Mouse (Mus musculus): ENCODE data around the gene AC140267.1. TPM values are rescaled to one million over a fixed set of nuclear protein-coding genes. Genes with fewer than 3 reads are reported as not detected.

AC140267.1 gene
- total and polyA plus RNA-seq, 2 experiments from 2014 or later, result not detected

DNA sequence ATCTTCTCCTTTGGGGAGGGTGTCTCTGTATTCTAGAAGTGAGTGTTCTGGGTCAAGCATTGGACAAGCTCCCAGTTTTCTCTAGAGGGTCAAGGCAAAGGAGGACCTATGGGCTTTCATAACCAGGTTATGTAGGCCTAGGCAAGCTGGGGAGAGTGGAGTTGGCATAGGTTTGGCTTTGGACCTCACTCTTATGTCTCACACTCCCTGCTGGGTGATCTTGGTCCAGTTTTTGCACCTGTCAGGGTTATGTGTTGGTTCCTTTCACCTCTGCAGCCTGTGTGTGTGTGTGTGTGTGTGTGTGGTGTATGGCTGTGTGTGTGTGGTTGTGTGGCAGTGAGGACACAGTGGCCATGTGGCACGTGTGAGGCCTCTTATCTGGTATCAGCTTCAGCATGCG lies 43.4 kb downstream of the AC140267.1 start:
- TF ChIP-seq CTCF (IDR thresholded peaks at IDR 0.05; ENCODE audit: low read depth), result no peak
- TF ChIP-seq EP300 (IDR thresholded peaks at IDR 0.05; ENCODE audit: low read depth), result no peak
- peaks cover 23% of the 10 kb centered on the region; the same call in 1 of the 2 replicates for H3K27me3 ChIP-seq (ENCODE audit: control insufficient read depth, insufficient read depth, low read length)
- WGBS, result 77% methylated on average over 2 of the region's 2 CpGs

DNA sequence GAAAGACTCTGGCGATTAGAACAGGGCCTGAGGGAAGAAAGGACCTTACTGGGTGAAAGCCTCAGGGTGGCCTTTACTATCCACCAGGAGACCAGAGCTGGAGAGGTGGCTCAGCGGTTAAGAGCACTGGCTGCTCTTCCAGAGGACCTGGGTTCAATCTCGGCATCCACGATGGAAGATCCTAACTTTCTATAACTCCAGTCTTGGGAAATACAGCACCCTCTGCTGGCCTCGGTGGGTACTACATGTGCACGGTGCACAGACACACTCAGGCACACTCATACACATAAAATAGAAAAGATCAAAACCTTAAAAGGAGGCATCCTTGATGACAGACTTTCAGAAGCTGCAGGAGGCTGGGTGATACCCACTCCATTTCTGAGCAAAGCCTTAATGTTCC lies 45.0 kb downstream of the AC140267.1 start:
- DNase-seq (ENCODE audit: low spot score), result no peak
- no peak for ATAC-seq (ENCODE audit: insufficient read depth, low read depth)
- H3K4me3 ChIP-seq (ENCODE audit: low read depth, low read length), result no peak overlapping the region
- no peaks in the 10 kb centered on the region for H3K36me3 ChIP-seq (replicated peaks; ENCODE audit: control insufficient read depth, insufficient read depth, low read length)
- TF ChIP-seq EP300 (IDR thresholded peaks at IDR 0.05; ENCODE audit: low read depth) (no peak), CTCF (IDR thresholded peaks at IDR 0.05; ENCODE audit: low read depth) (peak; percentile 48)
- no peak overlapping the region for H3K9ac ChIP-seq (replicated peaks; ENCODE audit: low read depth, low read length)
- H3K27ac ChIP-seq (ENCODE audit: low read depth), result no peak overlapping the region
- H3K27me3 ChIP-seq (ENCODE audit: control insufficient read depth, insufficient read depth, low read length), result peaks cover 30% of the 10 kb centered on the region
- no peaks in the 10 kb centered on the region for H3K4me1 ChIP-seq (ENCODE audit: control insufficient read depth, insufficient read depth)
- no peaks in the 10 kb centered on the region for H3K9me3 ChIP-seq (replicated peaks; ENCODE audit: control insufficient read depth, low read length)
- no peak overlapping the region for H3K4me2 ChIP-seq (ENCODE audit: low read depth, low read length)
- WGBS, result 18% methylated on average over 6 of the region's 6 CpGs

More for the DNA sequence above, 43.4 kb downstream of the AC140267.1 start:
- H3K4me1 ChIP-seq (ENCODE audit: control insufficient read depth, insufficient read depth), result no peaks in the 10 kb centered on the region
- H3K4me3 ChIP-seq (ENCODE audit: low read depth, low read length), result no peak overlapping the region
- H3K36me3 ChIP-seq (replicated peaks; ENCODE audit: control insufficient read depth, insufficient read depth, low read length), result no peaks in the 10 kb centered on the region
- H3K9me3 ChIP-seq (replicated peaks; ENCODE audit: control insufficient read depth, low read length), result no peaks in the 10 kb centered on the region
- DNase-seq (ENCODE audit: low spot score) (no peak), ATAC-seq (ENCODE audit: insufficient read depth, low read depth) (no peak)
- no peak overlapping the region for H3K9ac ChIP-seq (replicated peaks; ENCODE audit: low read depth, low read length)
- H3K4me2 ChIP-seq (ENCODE audit: low read depth, low read length), result no peak overlapping the region
- H3K27ac ChIP-seq (ENCODE audit: low read depth), result no peak overlapping the region

Other genes starting within 250 kb of the AC140267.1 start
- gene Pdgfb, start 220.9 kb upstream of the AC140267.1 start, total RNA-seq (2014; rRNA removed; ENCODE audit: low replicate concordance), result 32.2 and 33.7 TPM in 2 replicates
- 3.3 and 3.5 TPM in 2 replicates for gene Pdgfb, start 220.9 kb upstream of the AC140267.1 start, polyA plus RNA-seq (2015; fragmentation: Nextera tagmentation; extraction: Ambion mirVana)
- 104 and 144 TPM in 2 replicates for gene Syngr1, start 144.5 kb upstream of the AC140267.1 start, total RNA-seq (2014; rRNA removed; ENCODE audit: low replicate concordance)
- gene Syngr1, start 144.5 kb upstream of the AC140267.1 start, polyA plus RNA-seq (2015; fragmentation: Nextera tagmentation; extraction: Ambion mirVana), result 140 and 150 TPM in 2 replicates
- gene Rpl3, start 144.0 kb upstream of the AC140267.1 start, total RNA-seq (2014; rRNA removed; ENCODE audit: low replicate concordance), result 763 and 766 TPM in 2 replicates
- 480 and 487 TPM in 2 replicates for gene Rpl3, start 144.0 kb upstream of the AC140267.1 start, polyA plus RNA-seq (2015; fragmentation: Nextera tagmentation; extraction: Ambion mirVana)
- gene Tab1, start 102.7 kb upstream of the AC140267.1 start, total RNA-seq (2014; rRNA removed; ENCODE audit: low replicate concordance), result 37.3 and 41.2 TPM in 2 replicates
- gene Tab1, start 102.7 kb upstream of the AC140267.1 start, polyA plus RNA-seq (2015; fragmentation: Nextera tagmentation; extraction: Ambion mirVana), result 25.0 and 29.1 TPM in 2 replicates
- gene Mgat3, start 62.1 kb upstream of the AC140267.1 start, total RNA-seq (2014; rRNA removed; ENCODE audit: low replicate concordance), result 0.89 and 1.9 TPM in 2 replicates
- gene Mgat3, start 62.1 kb upstream of the AC140267.1 start, polyA plus RNA-seq (2015; fragmentation: Nextera tagmentation; extraction: Ambion mirVana), result 0.23 and 0.47 TPM in 2 replicates
- 34.5 and 39.8 TPM in 2 replicates for gene Mief1, start 1.8 kb upstream of the AC140267.1 start, total RNA-seq (2014; rRNA removed; ENCODE audit: low replicate concordance)
- 17.0 and 17.8 TPM in 2 replicates for gene Mief1, start 1.8 kb upstream of the AC140267.1 start, polyA plus RNA-seq (2015; fragmentation: Nextera tagmentation; extraction: Ambion mirVana)
- gene Atf4, start 19.3 kb downstream of the AC140267.1 start, total RNA-seq (2014; rRNA removed; ENCODE audit: low replicate concordance), result 122 and 128 TPM in 2 replicates
- 63.5 and 65.0 TPM in 2 replicates for gene Atf4, start 19.3 kb downstream of the AC140267.1 start, polyA plus RNA-seq (2015; fragmentation: Nextera tagmentation; extraction: Ambion mirVana)
- 13.7 and 21.6 TPM in 2 replicates for gene Rps19bp1, start 28.5 kb downstream of the AC140267.1 start, total RNA-seq (2014; rRNA removed; ENCODE audit: low replicate concordance)
- gene Rps19bp1, start 28.5 kb downstream of the AC140267.1 start, polyA plus RNA-seq (2015; fragmentation: Nextera tagmentation; extraction: Ambion mirVana), result 34.7 and 35.8 TPM in 2 replicates
- not detected in 2 replicates for gene Cacna1i, start 51.4 kb downstream of the AC140267.1 start, total RNA-seq (2014; rRNA removed; ENCODE audit: low replicate concordance)
- not detected in 2 replicates for gene Cacna1i, start 51.4 kb downstream of the AC140267.1 start, polyA plus RNA-seq (2015; fragmentation: Nextera tagmentation; extraction: Ambion mirVana)

Data from heart, postnatal 0 days (tissue).